Mouse (Mus musculus) spleen, adult 2 months (tissue): ENCODE data around the gene Ccs.

Experiments used
- CTCF ChIP-seq: fragments of 200-500 bp; IDR thresholded peaks from 2 replicates; pipeline ENCODE4 v1.5.1; 2011; ENCODE audit warnings: mild to moderate bottlenecking, inconsistent platforms; ENCODE audit not compliant: insufficient read depth, insufficient read length, insufficient replicate concordance; ENCODE audit errors: extremely low read depth
- POLR2A ChIP-seq: fragments of 200-500 bp; IDR thresholded peaks from 2 replicates; pipeline ENCODE4 v1.6.1; 2011; ENCODE audit warnings: low read depth, low read length, inconsistent platforms

- TF ChIP-seq CTCF (no peak), POLR2A (no peak)
These were observed 16.3 kb upstream of the Ccs start for GRCm38 (mm10) chr19:4855470-4855820.
